Mouse (Mus musculus) liver, adult 2 months (tissue): ENCODE measurements around the gene Kcnip2. TPM values are rescaled to one million over a fixed set of nuclear protein-coding genes. Genes with fewer than 3 reads are reported as not detected.

Experiments used
- DNase-seq: peaks from one replicate; pipeline ENCODE4 v3.0.0-alpha.2; 2011; ENCODE audit warnings: low read depth, low spot score; ENCODE audit errors: extremely low read depth
- H3K27ac ChIP-seq: fragments of 200-500 bp; replicated peaks from 2 replicates; pipeline ENCODE4 v1.5.1; 2012; ENCODE audit warnings: low read depth, mild to moderate bottlenecking, control low read depth, inconsistent platforms, low read length; ENCODE audit not compliant: insufficient read depth
- H3K27me3 ChIP-seq: fragments of 200-500 bp; 2 replicates; pipeline ENCODE4 v1.6.1; 2012; ENCODE audit warnings: mild to moderate bottlenecking, moderate library complexity, low read length, inconsistent platforms; ENCODE audit not compliant: control insufficient read depth, insufficient read depth
- H3K36me3 ChIP-seq: fragments of 200-500 bp; 2 replicates; pipeline ENCODE4 v1.6.1; 2012; ENCODE audit warnings: low read length, inconsistent platforms; ENCODE audit not compliant: control insufficient read depth, insufficient read depth
- H3K4me1 ChIP-seq: fragments of 200-500 bp; 2 replicates; pipeline ENCODE4 v1.6.1; 2011; ENCODE audit warnings: low read length; ENCODE audit not compliant: control insufficient read depth, insufficient read depth
- H3K4me3 ChIP-seq: fragments of 200-500 bp; 2 replicates; pipeline ENCODE4 v1.5.1; 2011; ENCODE audit warnings: low read depth, mild to moderate bottlenecking, control low read depth, low read length, moderate library complexity; ENCODE audit not compliant: insufficient read depth
- H3K79me2 ChIP-seq: fragments of 200-500 bp; 2 replicates; pipeline ENCODE4 v1.6.1; 2012; ENCODE audit warnings: inconsistent platforms, mild to moderate bottlenecking, low read length, moderate library complexity; ENCODE audit not compliant: control insufficient read depth, insufficient read depth
- H3K9ac ChIP-seq: fragments of 200-500 bp; 2 replicates; pipeline ENCODE4 v1.6.1; 2012; ENCODE audit warnings: low read depth, mild to moderate bottlenecking, control low read depth, inconsistent platforms, low read length
- CTCF ChIP-seq: fragments of 200-500 bp; IDR thresholded peaks from 2 replicates; pipeline ENCODE4 v1.5.1; 2011; ENCODE audit warnings: low read depth, low read length, control low read depth
- POLR2A ChIP-seq: fragments of 200-500 bp; IDR thresholded peaks from 2 replicates; pipeline ENCODE4 v1.6.1; 2011; ENCODE audit warnings: low read length, control low read depth; ENCODE audit not compliant: insufficient read depth; ENCODE audit errors: extremely low read depth
- WGBS: fragments of 180-500 bp; shearing (Covaris S2); methylation state at CpG from one replicate; pipeline ENCODE4 v1.1.7; 2018; 5-methylcytosine and 5-hydroxymethylcytosine counted together
- polyA plus RNA-seq: library from polyadenylated mRNA; depleted of rRNA; stranded (reverse); fragments of >200 nt; gene quantifications from 2 replicates; pipeline ENCODE4 v1.2.3, GENCODE M21; 2012
- total RNA-seq: library from RNA; depleted of rRNA; stranded (reverse); fragments of >200 nt; gene quantifications from 2 replicates; pipeline ENCODE4 v1.2.3, GENCODE M21; 2014

The Kcnip2 gene
- total and polyA plus RNA-seq, 2 experiments = 0.02 TPM; not detected in 1

DNA sequence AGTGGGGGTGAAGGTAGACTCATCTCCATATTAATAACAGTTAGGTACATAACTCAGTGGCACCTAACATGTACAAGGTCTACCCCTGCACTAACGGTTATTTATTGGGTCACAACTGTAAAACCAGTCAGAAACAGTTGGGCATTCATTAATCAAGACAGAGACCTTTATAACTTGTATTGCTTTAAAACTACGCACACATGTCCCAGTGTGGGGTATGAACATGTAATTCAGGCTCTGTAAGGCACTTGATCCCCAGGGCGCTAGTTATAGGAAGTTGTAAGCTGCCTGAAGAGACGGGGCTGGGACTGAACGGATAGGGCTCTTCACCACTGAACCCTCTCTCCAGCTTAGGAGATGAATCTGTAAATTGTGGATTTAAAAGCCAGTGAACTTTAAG, 57.2 kb downstream of the Kcnip2 start:
- Histone ChIP-seq H3K36me3 (peaks cover 81% of the 10 kb centered on the region), H3K4me3 (no peak overlapping the region), H3K27me3 (no peaks in the 10 kb centered on the region), H3K79me2 (peaks cover 4% of the 10 kb centered on the region; the same call in 1 of the 2 replicates), H3K9ac (no peak overlapping the region), H3K27ac (no peak overlapping the region), H3K4me1 (no peaks in the 10 kb centered on the region)
- DNase-seq = no peak
- no peak for TF ChIP-seq POLR2A
- no peak for TF ChIP-seq CTCF
- 90% methylated on average over 5 of the region's 5 CpGs for WGBS

DNA sequence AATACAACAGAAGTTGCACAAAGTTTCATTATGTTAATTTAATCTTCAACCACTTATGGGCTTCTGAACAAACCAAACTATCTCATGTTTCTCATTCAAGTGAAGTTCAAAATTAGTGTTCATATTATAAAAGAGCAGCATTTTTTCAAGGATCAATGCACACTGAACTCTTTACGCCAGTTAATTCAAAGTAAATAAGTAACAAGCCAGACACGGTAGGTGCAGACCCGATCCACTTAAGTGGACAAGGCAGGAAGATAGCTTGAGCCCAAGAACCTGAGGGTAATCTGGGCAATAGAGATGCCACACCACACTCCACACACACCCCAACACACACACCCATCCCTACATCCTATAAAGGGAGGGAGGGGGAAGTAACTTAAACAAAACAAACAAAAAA, 62.3 kb downstream of the Kcnip2 start:
- H3K27ac ChIP-seq = no peak overlapping the region
- TF ChIP-seq CTCF = no peak
- no peak for TF ChIP-seq POLR2A

DNA sequence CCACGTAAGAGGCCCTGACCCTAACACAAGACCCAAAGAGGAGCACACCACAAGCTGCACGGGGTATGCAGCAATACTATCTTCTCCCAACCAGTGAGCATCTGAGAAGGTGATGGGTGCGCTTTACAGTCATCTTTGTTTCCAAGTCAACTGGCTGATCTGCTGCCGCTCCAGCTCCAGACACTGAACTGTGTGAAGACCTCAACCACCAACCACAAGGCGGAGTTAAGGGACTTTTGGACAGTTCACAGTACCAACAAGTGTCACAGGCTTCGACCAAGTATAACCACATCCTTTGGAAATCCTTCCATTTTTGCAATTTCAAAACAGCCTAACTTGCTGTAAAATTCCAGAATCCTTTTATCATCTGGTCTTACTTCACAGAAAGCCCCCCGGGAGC, 64.0 kb downstream of the Kcnip2 start:
- no peak for DNase-seq
- Histone ChIP-seq H3K4me1 (peaks cover 13% of the 10 kb centered on the region), H3K27ac (no peak overlapping the region), H3K36me3 (peaks cover 34% of the 10 kb centered on the region), H3K79me2 (peaks cover 5% of the 10 kb centered on the region; the same call in 1 of the 2 replicates), H3K27me3 (no peaks in the 10 kb centered on the region), H3K9ac (no peak overlapping the region), H3K4me3 (no peak overlapping the region)
- WGBS = 91% methylated on average over 7 of the region's 7 CpGs
- TF ChIP-seq CTCF (no peak), POLR2A (no peak)

More for the DNA sequence above, 62.3 kb downstream of the Kcnip2 start:
- 88% methylated on average over 3 of the region's 3 CpGs for WGBS
- H3K9ac ChIP-seq = no peak overlapping the region
- peaks cover 5% of the 10 kb centered on the region for H3K4me1 ChIP-seq
- H3K27me3 ChIP-seq = no peaks in the 10 kb centered on the region
- no peak for DNase-seq
- no peak overlapping the region for H3K4me3 ChIP-seq
- peaks cover 51% of the 10 kb centered on the region for H3K36me3 ChIP-seq
- H3K79me2 ChIP-seq = peaks cover 7% of the 10 kb centered on the region; the same call in 1 of the 2 replicates

DNA sequence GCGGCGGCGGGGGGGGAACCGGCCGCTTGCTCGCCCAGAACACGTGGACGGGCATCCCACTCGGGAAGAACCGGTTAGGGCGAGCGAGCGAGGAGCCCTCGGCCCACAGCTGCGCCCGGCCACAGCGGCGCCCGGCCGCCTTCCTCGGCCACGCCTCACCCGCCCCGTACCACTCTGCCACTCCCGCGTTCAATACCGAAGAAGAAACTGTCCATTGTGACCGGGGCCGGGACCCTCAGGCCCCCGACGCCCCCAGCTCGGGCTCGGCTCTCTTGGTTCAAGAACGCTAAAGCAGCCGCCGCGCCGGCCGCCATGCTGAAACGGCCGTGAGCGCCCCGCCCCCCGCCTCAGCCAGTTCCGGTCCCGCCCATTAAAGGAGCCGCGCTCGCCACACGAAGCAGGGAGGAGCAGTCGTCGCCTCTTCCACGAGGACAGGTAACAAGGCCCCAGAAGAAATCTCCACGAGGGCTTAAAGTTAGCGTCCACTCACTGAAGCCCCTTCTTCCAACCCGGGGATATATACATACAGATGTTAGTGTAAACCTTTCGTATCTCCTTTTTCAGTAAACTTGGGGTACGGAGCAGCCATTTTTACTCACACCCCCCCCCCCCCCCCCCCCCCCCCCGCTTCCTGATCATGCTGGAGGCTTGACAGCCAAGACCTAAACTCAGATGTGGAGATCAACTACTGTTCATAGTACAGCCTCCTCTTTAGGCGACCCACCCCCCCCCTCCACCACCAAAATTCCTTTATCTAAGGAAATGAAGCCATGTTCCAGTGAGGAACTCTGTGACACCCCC, 66.4 kb downstream of the Kcnip2 start, which contains the start of gene Npm3:
Gene Npm3 (minus strand): TSS at position 349 of the 801 bp plus-strand sequence.
- Histone ChIP-seq H3K36me3 (peaks cover 13% of the 10 kb centered on the region), H3K9ac (peak within 1 kb of the TSS; percentile 92), H3K4me1 (peaks cover 18% of the 10 kb centered on the region), H3K79me2 (peaks cover 5% of the 10 kb centered on the region; the same call in 1 of the 2 replicates), H3K27ac (peak within 1 kb of the TSS; percentile 66), H3K4me3 (peak within 1 kb of the TSS; percentile 92), H3K27me3 (no peaks in the 10 kb centered on the region)
- under 1% methylated on average over 58 of the region's 60 CpGs for WGBS
- peak; percentile 55 for DNase-seq
- TF ChIP-seq CTCF (no peak), POLR2A (0 out of 2 replicates have a peak, but pooled peaks have one; percentile 31)

DNA sequence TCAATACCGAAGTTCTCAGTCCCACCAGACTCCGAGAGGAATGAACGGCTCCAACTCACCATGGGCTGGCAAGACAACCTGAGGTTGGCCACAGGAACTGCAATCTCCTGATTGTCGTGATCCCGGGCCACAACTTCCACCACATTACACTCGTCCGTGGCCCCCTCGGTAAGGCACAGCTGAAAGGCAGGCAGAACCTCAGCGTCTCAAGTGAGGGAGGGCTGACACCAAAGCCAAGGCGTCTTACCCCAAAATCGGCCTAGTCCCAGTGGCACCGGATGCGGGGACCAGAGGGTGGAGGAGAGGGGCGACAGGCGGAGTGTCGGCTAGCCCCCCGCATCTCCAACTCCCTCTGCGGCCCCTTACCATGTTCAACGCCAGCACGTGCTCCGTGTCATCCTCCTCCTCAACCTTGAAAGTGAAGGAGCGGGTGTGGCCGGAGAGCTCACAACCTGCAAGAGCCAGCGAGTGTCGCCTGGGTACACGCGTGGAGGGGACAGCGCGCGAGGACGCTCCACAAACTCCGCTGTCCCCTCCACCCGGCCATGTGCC, 67.1 kb downstream of the Kcnip2 start:
- DNase-seq = peak; percentile 19
- H3K79me2 ChIP-seq = peaks cover 5% of the 10 kb centered on the region; the same call in 1 of the 2 replicates
- no peak for TF ChIP-seq POLR2A
- TF ChIP-seq CTCF = no peak
- peaks cover 9% of the 10 kb centered on the region for H3K36me3 ChIP-seq
- peak overlapping the region; percentile 92 for H3K4me3 ChIP-seq
- H3K4me1 ChIP-seq = peaks cover 18% of the 10 kb centered on the region
- WGBS = under 1% methylated on average over 33 of the region's 33 CpGs
- peak overlapping the region; percentile 92 for H3K9ac ChIP-seq
- H3K27ac ChIP-seq = peak overlapping the region; percentile 66
- H3K27me3 ChIP-seq = no peaks in the 10 kb centered on the region
